Mouse (Mus musculus): ENCODE measurements around the gene Rab3il1. TPM values are rescaled to one million over a fixed set of nuclear protein-coding genes. Genes with fewer than 3 reads are reported as not detected.

The Rab3il1 gene
- polyA plus RNA-seq, 1 experiment from 2014 or later, result 38.1 TPM

GRCm38 (mm10) chr19:10082105-10082504, 80.6 kb downstream of the Rab3il1 start:
- Histone ChIP-seq H3K4me3 (replicated peaks; ENCODE audit: low read length) (no peak overlapping the region), H3K4me2 (ENCODE audit: low read depth, low read length) (no peak overlapping the region), H3K9me3 (replicated peaks; ENCODE audit: control insufficient read depth, low read length) (no peaks in the 10 kb centered on the region), H3K9ac (ENCODE audit: low read length) (no peak overlapping the region), H3K27ac (ENCODE audit: low read length) (no peak overlapping the region), H3K27me3 (ENCODE audit: control insufficient read depth, insufficient read depth, low read length) (no peaks in the 10 kb centered on the region), H3K4me1 (ENCODE audit: control insufficient read depth, insufficient read depth, low read length) (no peaks in the 10 kb centered on the region), H3K36me3 (ENCODE audit: control insufficient read depth, insufficient read depth, low read length) (peaks cover 33% of the 10 kb centered on the region)
- WGBS, result 72% methylated on average over 3 of the region's 3 CpGs
- no peak for ATAC-seq (ENCODE audit: insufficient read depth, low FRiP score)

DNA sequence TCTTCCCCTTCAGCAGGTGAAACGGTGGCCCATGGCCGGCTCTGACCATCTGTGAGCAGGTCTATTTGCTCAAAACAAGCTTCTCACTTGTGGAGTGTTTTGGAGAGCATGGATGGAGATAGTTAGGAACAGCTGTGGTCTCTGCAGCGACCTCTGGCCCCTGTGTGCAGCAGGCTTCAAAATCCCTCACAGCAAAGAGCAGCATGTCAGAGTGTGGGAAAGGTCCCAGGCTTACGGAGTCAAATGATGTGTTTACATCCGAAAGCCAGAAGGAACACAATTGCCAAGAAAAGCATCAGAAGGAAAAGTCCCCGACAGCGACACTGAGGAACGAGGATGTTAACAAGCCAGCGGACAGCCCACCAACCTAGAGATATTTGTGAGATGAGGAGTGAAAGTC, 84.0 kb downstream of the Rab3il1 start:
- Histone ChIP-seq H3K36me3 (ENCODE audit: control insufficient read depth, insufficient read depth, low read length) (peaks cover 25% of the 10 kb centered on the region), H3K4me2 (ENCODE audit: low read depth, low read length) (no peak overlapping the region)

DNA sequence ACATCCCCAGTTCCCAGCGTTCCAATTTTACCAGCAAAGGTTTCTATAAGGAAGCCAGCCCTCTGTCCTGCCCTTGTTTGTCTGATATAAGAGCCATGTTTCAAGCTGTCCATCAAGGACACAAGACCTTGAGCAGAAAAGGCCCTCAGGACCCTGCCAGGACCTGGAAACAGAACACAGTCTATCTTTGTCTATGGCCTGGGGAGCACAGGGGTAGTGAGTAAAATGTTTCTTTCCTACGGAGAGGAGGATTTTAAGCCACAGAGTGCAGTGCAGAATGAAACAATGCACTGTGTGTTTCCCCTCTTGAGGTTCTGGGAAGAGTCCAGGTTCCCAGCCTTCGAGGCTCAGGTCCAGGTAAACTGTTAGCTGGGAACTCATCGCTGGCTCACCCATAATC, 85.5 kb downstream of the Rab3il1 start:
- no peak for ATAC-seq (ENCODE audit: insufficient read depth, low FRiP score)
- peaks cover 19% of the 10 kb centered on the region for H3K36me3 ChIP-seq (ENCODE audit: control insufficient read depth, insufficient read depth, low read length)
- WGBS, result 86% methylated on average over 4 of the region's 4 CpGs
- no peak overlapping the region for H3K4me2 ChIP-seq (ENCODE audit: low read depth, low read length)
- H3K9me3 ChIP-seq (replicated peaks; ENCODE audit: control insufficient read depth, low read length), result no peaks in the 10 kb centered on the region
- H3K4me1 ChIP-seq (ENCODE audit: control insufficient read depth, insufficient read depth, low read length), result no peaks in the 10 kb centered on the region
- H3K9ac ChIP-seq (ENCODE audit: low read length), result no peak overlapping the region
- H3K27me3 ChIP-seq (ENCODE audit: control insufficient read depth, insufficient read depth, low read length), result no peaks in the 10 kb centered on the region
- H3K27ac ChIP-seq (ENCODE audit: low read length), result no peak overlapping the region
- H3K4me3 ChIP-seq (replicated peaks; ENCODE audit: low read length), result no peak overlapping the region

More for the DNA sequence above, 84.0 kb downstream of the Rab3il1 start:
- no peaks in the 10 kb centered on the region for H3K4me1 ChIP-seq (ENCODE audit: control insufficient read depth, insufficient read depth, low read length)
- H3K9me3 ChIP-seq (replicated peaks; ENCODE audit: control insufficient read depth, low read length), result no peaks in the 10 kb centered on the region
- 68% methylated on average over 9 of the region's 9 CpGs for WGBS
- H3K4me3 ChIP-seq (replicated peaks; ENCODE audit: low read length), result no peak overlapping the region
- H3K27me3 ChIP-seq (ENCODE audit: control insufficient read depth, insufficient read depth, low read length), result no peaks in the 10 kb centered on the region
- no peak for ATAC-seq (ENCODE audit: insufficient read depth, low FRiP score)
- no peak overlapping the region for H3K9ac ChIP-seq (ENCODE audit: low read length)
- H3K27ac ChIP-seq (ENCODE audit: low read length), result no peak overlapping the region

Other genes with a start within 250 kb of the Rab3il1 start
- not detected in 2 replicates for gene Scgb2a2, start 154.1 kb upstream of the Rab3il1 start, polyA plus RNA-seq (2015; fragmentation: Nextera tagmentation; extraction: Ambion mirVana)
- gene Incenp, start 102.1 kb upstream of the Rab3il1 start, polyA plus RNA-seq (2015; fragmentation: Nextera tagmentation; extraction: Ambion mirVana), result 61.4 and 73.6 TPM in 2 replicates
- gene Fth1, start 21.1 kb upstream of the Rab3il1 start, polyA plus RNA-seq (2015; fragmentation: Nextera tagmentation; extraction: Ambion mirVana), result 1,902 and 2,108 TPM in 2 replicates
- gene Best1, start within 50 bp of the Rab3il1 start, polyA plus RNA-seq (2015; fragmentation: Nextera tagmentation; extraction: Ambion mirVana), result 0.61 and 0.64 TPM in 2 replicates
- 18.9 and 22.5 TPM in 2 replicates for gene Fads3, start 39.9 kb downstream of the Rab3il1 start, polyA plus RNA-seq (2015; fragmentation: Nextera tagmentation; extraction: Ambion mirVana)
- gene Fads2, start 100.1 kb downstream of the Rab3il1 start, polyA plus RNA-seq (2015; fragmentation: Nextera tagmentation; extraction: Ambion mirVana), result 102 and 104 TPM in 2 replicates
- 107 and 117 TPM in 2 replicates for gene Fads1, start 181.2 kb downstream of the Rab3il1 start, polyA plus RNA-seq (2015; fragmentation: Nextera tagmentation; extraction: Ambion mirVana)
- 400 and 452 TPM in 2 replicates for gene Tmem258, start 202.3 kb downstream of the Rab3il1 start, polyA plus RNA-seq (2015; fragmentation: Nextera tagmentation; extraction: Ambion mirVana)
- 72.3 and 83.6 TPM in 2 replicates for gene Fen1, start 202.5 kb downstream of the Rab3il1 start, polyA plus RNA-seq (2015; fragmentation: Nextera tagmentation; extraction: Ambion mirVana)
- gene Myrf, start 239.1 kb downstream of the Rab3il1 start, polyA plus RNA-seq (2015; fragmentation: Nextera tagmentation; extraction: Ambion mirVana), result 16.6 and 17.6 TPM in 2 replicates

Measured in stomach, embryonic 16.5 days (tissue).